Mouse (Mus musculus): ENCODE results near the gene Zfp507. TPM values are rescaled to one million over a fixed set of nuclear protein-coding genes. Genes with fewer than 3 reads are reported as not detected.
A peak's percentile ranks its signal among the peaks of the same experiment; 100 is the strongest.

Zfp507 gene
- polyA plus RNA-seq, 1 experiment, result 12.0 TPM

DNA sequence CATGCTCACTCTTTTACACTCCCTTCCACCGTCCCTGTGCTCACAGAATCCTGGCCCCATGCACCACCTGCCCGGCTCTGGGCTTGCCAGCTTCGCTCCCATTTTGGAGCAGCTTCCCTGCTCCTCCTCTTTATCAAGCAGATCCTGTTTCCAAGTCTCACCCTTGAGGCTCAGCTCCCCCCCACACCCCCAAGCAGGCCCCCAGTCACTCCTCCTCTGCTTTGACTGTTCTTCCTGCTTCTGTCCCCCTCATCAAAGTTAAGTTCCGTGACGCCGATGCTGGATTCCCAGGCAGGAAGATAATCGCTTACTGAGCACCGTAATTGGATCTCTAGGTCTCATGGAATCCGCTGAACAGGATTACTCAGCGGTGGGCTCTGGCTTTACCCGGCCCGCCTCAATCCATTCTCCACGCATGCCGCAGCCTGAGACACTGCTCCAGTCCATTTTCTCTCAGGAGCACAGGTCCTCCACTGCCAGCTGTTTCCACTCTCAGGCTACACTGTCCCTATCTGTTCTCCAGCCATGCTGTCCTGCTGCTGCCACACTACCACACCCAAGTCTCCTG, 55.3 kb downstream of the Zfp507 start:
- TF ChIP-seq POLR2A (IDR thresholded peaks at IDR 0.05; ENCODE audit: control insufficient read depth, low read depth, low read length) (no peak), CTCF (IDR thresholded peaks at IDR 0.05; ENCODE audit: control insufficient read depth, insufficient read depth, insufficient replicate concordance, low read depth, low read length) (no peak)
- no peaks in the 10 kb centered on the region for H3K4me1 ChIP-seq (ENCODE audit: control insufficient read depth, insufficient read depth, low read length)
- no peaks in the 10 kb centered on the region for H3K36me3 ChIP-seq (ENCODE audit: control insufficient read depth, insufficient read depth, low read length)
- H3K27me3 ChIP-seq (ENCODE audit: control insufficient read depth, insufficient read depth, low read length), result no peaks in the 10 kb centered on the region
- no peak overlapping the region for H3K27ac ChIP-seq (ENCODE audit: control insufficient read depth, insufficient read depth, low read depth, low read length)
- H3K4me3 ChIP-seq (ENCODE audit: control insufficient read depth, low read depth, low read length), result no peak overlapping the region

DNA sequence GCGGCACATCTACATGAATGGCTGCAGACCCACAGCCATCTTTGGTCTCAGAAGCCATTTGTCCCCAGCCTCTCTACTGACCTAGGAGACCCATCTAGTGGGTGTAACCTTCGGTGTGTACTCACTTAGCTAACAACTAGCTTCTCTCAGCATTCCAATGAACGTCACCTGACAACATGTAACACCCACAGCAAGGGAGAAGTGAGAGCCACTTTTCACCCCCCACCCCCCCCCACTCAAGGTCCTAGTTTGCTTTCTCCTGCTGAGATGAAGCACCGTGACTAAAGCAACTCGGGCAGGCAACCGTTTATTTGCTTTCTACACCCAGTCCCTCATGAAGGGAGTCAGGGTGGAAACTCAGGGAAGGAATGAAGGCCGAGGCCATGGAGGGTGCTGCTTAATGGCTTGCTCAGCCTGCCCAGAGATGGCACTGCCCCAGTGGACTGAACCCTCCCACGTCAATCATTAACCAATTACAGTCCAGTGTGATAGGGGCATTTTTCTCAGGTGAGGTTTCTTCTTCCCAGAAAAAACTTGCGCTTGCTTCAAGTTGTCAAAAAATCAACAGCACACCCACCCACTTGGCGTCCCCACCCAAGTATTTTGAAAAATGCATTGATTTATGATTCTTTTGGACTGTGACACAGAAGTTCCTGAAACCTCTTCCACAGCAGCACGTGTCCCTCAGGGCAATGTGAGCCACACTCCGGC, 56.0 kb downstream of the Zfp507 start:
- H3K4me3 ChIP-seq (ENCODE audit: control insufficient read depth, low read depth, low read length), result no peak overlapping the region
- TF ChIP-seq POLR2A (IDR thresholded peaks at IDR 0.05; ENCODE audit: control insufficient read depth, low read depth, low read length), result no peak
- TF ChIP-seq CTCF (IDR thresholded peaks at IDR 0.05; ENCODE audit: control insufficient read depth, insufficient read depth, insufficient replicate concordance, low read depth, low read length), result no peak
- H3K27me3 ChIP-seq (ENCODE audit: control insufficient read depth, insufficient read depth, low read length), result no peaks in the 10 kb centered on the region
- H3K27ac ChIP-seq (ENCODE audit: control insufficient read depth, insufficient read depth, low read depth, low read length), result no peak overlapping the region
- no peaks in the 10 kb centered on the region for H3K36me3 ChIP-seq (ENCODE audit: control insufficient read depth, insufficient read depth, low read length)
- H3K4me1 ChIP-seq (ENCODE audit: control insufficient read depth, insufficient read depth, low read length), result no peaks in the 10 kb centered on the region

- Histone ChIP-seq H3K27me3 (ENCODE audit: control insufficient read depth, insufficient read depth, low read length) (no peaks in the 10 kb centered on the region), H3K4me3 (ENCODE audit: control insufficient read depth, low read depth, low read length) (no peak overlapping the region), H3K36me3 (ENCODE audit: control insufficient read depth, insufficient read depth, low read length) (no peaks in the 10 kb centered on the region), H3K4me1 (ENCODE audit: control insufficient read depth, insufficient read depth, low read length) (no peaks in the 10 kb centered on the region), H3K27ac (ENCODE audit: control insufficient read depth, insufficient read depth, low read depth, low read length) (no peak overlapping the region)
- TF ChIP-seq CTCF (IDR thresholded peaks at IDR 0.05; ENCODE audit: control insufficient read depth, insufficient read depth, insufficient replicate concordance, low read depth, low read length) (no peak), POLR2A (IDR thresholded peaks at IDR 0.05; ENCODE audit: control insufficient read depth, low read depth, low read length) (no peak)
Measured at GRCm38 (mm10) chr7:35745281-35745702, 57.5 kb downstream of the Zfp507 start.

DNA sequence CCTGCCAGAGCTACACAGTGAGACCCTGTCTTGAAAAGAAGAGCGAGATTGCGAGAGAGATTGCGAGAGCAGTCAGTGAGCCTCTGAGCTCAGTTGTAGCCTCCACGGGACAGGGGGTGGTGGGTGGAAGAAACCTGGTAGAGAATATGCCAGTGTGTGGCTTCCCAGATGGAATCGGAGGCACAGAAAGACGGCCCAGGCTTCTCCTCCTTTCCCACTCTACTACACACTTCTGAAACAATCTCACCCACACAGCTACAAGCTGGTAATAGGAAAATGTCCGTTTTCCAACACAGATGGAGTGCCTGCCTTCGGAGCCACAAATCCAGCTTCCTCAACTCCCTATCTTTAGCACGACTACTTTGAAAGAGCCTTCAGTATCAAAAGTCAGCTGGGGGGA, 58.0 kb downstream of the Zfp507 start:
- Histone ChIP-seq H3K36me3 (ENCODE audit: control insufficient read depth, insufficient read depth, low read length) (no peaks in the 10 kb centered on the region), H3K4me1 (ENCODE audit: control insufficient read depth, insufficient read depth, low read length) (no peaks in the 10 kb centered on the region), H3K27ac (ENCODE audit: control insufficient read depth, insufficient read depth, low read depth, low read length) (no peak overlapping the region), H3K27me3 (ENCODE audit: control insufficient read depth, insufficient read depth, low read length) (no peaks in the 10 kb centered on the region), H3K4me3 (ENCODE audit: control insufficient read depth, low read depth, low read length) (no peak overlapping the region)
- TF ChIP-seq CTCF (IDR thresholded peaks at IDR 0.05; ENCODE audit: control insufficient read depth, insufficient read depth, insufficient replicate concordance, low read depth, low read length) (no peak), POLR2A (IDR thresholded peaks at IDR 0.05; ENCODE audit: control insufficient read depth, low read depth, low read length) (no peak)

- H3K4me1 ChIP-seq (ENCODE audit: control insufficient read depth, insufficient read depth, low read length), result no peaks in the 10 kb centered on the region
- no peak overlapping the region for H3K27ac ChIP-seq (ENCODE audit: control insufficient read depth, insufficient read depth, low read depth, low read length)
- H3K27me3 ChIP-seq (ENCODE audit: control insufficient read depth, insufficient read depth, low read length), result no peaks in the 10 kb centered on the region
- H3K36me3 ChIP-seq (ENCODE audit: control insufficient read depth, insufficient read depth, low read length), result no peaks in the 10 kb centered on the region
- TF ChIP-seq POLR2A (IDR thresholded peaks at IDR 0.05; ENCODE audit: control insufficient read depth, low read depth, low read length) (no peak), CTCF (IDR thresholded peaks at IDR 0.05; ENCODE audit: control insufficient read depth, insufficient read depth, insufficient replicate concordance, low read depth, low read length) (no peak)
- H3K4me3 ChIP-seq (ENCODE audit: control insufficient read depth, low read depth, low read length), result no peak overlapping the region
Measured at GRCm38 (mm10) chr7:35742310-35742709, 60.5 kb downstream of the Zfp507 start.

DNA sequence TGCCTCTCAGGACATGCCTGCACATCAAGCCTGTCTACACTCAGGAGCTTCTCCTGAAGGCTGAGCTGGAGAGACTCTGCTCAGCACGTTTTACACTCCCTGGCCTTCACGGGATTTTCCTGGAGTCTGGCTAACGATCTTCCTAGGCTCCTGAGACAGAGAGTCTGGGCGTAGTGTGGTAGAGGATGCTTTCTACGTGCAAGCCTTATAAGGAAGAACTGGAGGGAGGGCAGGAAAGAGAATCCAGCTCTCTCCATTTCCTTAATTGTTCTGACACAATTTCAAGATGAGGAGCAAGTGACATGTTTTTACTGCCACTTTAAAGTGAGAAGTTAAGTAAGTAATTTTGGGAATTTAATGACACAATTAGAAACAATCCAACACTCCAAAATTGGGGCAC, 60.9 kb downstream of the Zfp507 start:
- no peak overlapping the region for H3K27ac ChIP-seq (ENCODE audit: control insufficient read depth, insufficient read depth, low read depth, low read length)

DNA sequence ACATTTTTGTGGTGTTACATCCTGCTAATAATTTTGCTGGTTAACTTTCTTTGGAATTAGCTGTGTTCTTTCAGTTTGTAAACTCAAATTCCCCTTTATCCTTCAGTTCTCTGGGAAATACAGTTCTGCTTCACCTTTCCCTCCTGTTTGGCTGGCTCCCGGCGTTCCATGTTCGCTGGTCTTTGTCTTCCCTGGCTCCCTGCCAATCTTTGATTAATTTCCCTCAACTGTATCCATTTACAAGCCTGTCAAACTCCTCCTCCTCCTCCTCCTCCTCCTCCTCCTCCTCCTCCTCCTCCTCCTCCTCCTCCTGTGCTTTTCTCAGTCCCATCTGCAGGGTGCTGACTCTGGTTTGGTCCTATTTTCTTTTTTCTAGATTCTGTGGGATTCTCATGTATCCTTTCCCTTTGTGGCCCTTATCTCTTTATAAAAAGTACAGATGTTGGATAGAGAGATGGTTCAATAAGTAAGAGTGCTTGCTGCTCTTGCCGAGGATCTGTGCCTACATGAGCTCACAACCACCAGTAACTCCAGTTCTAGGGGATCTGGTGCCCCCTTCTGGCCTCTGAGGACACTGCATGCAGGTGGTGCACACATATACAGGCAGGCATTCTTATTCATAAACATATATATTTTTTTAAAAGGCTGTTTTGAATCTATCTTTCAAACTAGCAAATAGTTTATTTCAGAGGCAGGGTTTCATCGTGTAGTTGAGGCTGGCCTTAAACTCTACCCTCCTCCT, 62.1 kb downstream of the Zfp507 start:
- Histone ChIP-seq H3K27ac (ENCODE audit: control insufficient read depth, insufficient read depth, low read depth, low read length) (no peak overlapping the region), H3K27me3 (ENCODE audit: control insufficient read depth, insufficient read depth, low read length) (no peaks in the 10 kb centered on the region), H3K4me3 (ENCODE audit: control insufficient read depth, low read depth, low read length) (no peak overlapping the region), H3K4me1 (ENCODE audit: control insufficient read depth, insufficient read depth, low read length) (no peaks in the 10 kb centered on the region), H3K36me3 (ENCODE audit: control insufficient read depth, insufficient read depth, low read length) (no peaks in the 10 kb centered on the region)
- TF ChIP-seq CTCF (IDR thresholded peaks at IDR 0.05; ENCODE audit: control insufficient read depth, insufficient read depth, insufficient replicate concordance, low read depth, low read length), result peak; percentile 81; the same call in 1 of the 2 replicates
- TF ChIP-seq POLR2A (IDR thresholded peaks at IDR 0.05; ENCODE audit: control insufficient read depth, low read depth, low read length), result no peak

More for the DNA sequence above, 60.9 kb downstream of the Zfp507 start:
- H3K4me1 ChIP-seq (ENCODE audit: control insufficient read depth, insufficient read depth, low read length), result no peaks in the 10 kb centered on the region
- H3K4me3 ChIP-seq (ENCODE audit: control insufficient read depth, low read depth, low read length), result no peak overlapping the region
- TF ChIP-seq POLR2A (IDR thresholded peaks at IDR 0.05; ENCODE audit: control insufficient read depth, low read depth, low read length) (no peak), CTCF (IDR thresholded peaks at IDR 0.05; ENCODE audit: control insufficient read depth, insufficient read depth, insufficient replicate concordance, low read depth, low read length) (no peak)
- H3K27me3 ChIP-seq (ENCODE audit: control insufficient read depth, insufficient read depth, low read length), result no peaks in the 10 kb centered on the region
- H3K36me3 ChIP-seq (ENCODE audit: control insufficient read depth, insufficient read depth, low read length), result no peaks in the 10 kb centered on the region
